Mouse (Mus musculus) layer of hippocampus, adult 11-12 months (tissue): ENCODE results near the gene Rps26.
"Not testable (repeated sequence)": the region's sequence is repeated elsewhere in the genome, so short reads cannot be mapped to it uniquely, and the experiment has no call there.

ENCODE experiments used
- DNase-seq: peaks from one replicate; pipeline ENCODE4 v3.0.0; 2022; ENCODE audit warnings: low spot score

Gene Rps26

DNA sequence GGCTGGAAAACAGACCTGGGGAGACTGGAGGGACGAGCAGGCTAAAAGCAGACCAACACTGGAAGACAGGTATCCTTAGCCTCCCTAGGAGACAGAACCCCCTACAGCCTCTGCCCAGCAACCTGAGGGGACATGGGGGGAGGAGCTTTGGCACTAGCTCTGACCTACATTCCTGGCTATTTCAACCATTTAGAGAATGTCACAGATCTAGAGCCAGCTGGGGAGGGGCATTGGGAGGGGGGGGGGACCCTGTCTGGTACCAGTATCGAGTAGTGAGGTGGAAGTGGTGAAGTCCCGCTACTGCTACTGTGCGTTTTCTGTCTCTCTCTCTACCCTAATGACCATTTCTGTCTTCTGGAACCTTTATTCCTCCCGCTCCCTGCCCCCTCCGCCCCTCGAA lies 15.3 kb upstream of the Rps26 start:
- DNase-seq, result no peak

DNA sequence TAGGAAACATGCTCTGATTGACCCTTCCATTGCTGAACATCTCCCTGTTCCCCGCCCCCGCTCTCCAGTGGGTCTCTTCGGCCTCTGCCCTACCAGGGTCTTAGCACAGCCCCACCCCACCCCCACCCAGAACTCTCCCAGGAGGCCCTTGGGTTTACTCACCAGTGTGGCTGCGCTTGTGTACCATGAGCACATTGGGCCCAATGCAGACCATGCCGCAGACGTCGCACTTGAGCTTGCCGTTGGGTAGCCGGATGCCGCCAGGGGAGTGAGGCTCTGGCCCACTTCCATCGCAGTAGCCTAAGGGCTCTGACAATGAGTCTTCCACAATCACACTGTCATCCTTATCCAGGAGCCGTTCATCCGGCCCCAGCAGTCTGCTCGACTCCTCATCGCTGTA lies 14.3 kb upstream of the Rps26 start:
- no peak for DNase-seq

DNA sequence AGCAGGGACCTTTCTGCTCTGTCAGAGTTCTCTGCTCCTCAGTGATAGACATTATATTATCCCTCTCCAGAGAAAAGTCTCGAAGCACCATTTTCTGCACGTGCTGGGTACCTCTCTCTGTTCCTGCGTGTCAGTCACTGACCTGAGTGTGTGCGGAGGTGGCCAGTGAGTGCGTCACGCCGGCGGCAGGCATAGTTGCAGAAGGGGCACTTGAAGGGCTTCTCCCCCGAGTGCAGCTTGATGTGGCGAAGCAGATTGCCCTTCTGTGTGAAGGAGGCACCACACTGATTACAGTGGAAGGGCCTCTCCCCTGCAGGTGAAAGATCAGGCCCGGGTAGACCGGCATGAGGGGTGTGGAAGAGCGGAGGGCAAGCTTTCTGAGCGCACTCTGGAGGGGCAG lies 13.5 kb upstream of the Rps26 start:
- no peak for DNase-seq

DNA sequence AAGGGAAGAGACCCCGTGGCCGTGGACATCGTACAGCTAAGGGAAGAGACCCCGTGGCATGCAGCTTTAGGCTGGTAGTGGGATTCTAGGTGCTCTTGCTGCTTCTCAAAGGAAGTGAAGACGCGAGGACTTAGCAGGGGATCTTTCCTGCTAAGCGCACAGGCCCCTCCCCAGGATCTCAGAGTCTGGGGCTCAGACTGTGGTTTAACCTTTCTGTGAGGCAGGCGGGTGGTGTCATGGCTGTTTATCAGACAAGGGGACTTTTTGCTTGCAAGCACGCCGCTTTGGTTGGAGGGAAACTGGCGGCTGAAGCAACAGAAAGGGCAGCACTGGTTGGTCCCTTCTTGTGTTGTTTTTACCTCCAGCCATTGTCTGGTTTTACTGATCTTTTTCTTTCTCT lies 10.5 kb upstream of the Rps26 start:
- DNase-seq, result no peak

DNA sequence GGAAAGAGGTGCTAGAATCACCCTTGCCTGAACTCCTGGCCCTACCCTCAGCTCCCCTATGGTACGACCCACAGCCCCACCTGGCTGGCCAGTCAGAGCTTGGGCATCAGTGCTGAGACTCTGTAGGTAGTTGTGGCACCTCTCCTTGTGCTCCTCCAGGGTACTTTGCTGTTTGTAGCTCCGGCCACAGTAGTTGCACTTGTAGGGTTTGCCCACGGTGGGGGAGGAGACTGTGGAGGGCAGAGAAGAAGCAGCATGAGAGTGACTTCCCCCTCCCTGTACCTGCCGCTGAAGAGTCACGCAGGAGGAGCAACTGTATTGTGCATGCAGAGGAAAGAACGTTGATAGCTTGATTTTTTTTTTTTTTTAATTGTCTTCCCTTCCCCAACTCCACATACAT lies 10.0 kb upstream of the Rps26 start:
- DNase-seq, result no peak

DNA sequence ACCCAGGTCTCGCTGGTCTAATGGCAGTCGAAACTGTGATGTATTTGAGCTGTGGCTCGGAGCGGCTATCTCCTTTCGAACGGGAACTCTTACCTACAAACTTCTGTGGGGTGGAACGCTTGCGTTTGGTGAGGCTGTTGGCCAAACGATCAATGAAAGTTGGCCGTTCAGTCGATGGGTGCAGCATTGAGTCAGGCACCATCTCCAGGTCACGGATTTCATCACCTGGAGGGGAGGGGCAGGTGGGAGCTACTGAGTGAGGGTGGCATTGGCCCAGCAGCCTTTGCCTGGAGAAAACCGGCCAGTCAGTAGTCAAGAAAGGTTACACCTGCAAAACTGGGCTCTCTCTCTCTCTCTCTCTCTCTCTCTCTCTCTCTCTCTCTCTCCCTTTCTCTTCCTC lies 9.2 kb upstream of the Rps26 start:
- DNase-seq, result no peak

DNA sequence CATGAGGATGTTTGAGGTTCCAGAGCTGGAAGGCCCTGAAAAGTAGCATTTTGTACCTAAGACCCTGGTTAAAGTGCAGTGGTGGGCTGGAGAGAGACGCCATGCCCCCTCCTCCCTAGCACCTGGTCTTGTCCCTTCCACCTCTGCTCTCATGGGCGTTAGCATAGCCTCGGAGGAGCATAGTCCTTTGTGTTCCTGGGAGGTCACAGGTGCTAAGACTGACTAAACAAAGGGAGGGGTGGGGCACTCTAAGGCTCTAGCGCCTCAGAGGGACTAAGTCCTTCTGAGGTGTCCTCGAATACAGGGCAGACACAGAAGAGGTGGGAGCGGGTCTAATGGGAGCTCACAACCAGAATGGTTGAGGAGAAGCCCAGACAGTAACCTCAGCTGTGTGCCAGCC lies 5.0 kb upstream of the Rps26 start:
- no peak for DNase-seq

DNA sequence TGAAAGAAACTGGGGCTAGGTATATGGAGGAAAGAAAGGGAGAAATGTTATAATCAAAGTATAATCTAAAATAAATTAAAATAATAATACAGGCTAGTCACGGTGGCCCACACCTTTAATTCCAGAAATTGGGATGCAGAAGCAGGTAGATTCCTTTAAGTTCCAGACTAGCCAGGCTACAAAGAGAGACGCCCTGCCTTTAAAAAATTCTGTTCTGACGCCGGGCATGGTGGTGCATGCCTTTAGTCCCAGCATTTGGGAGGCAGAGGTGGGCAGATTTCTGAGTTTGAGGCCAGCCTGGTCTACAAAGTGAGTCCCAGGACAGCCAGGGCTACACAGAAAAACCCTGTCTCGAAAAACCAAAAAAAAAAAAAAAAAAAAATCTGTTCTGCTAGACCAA lies 3.8 kb upstream of the Rps26 start:
- DNase-seq, result not testable (repeated sequence)

DNA sequence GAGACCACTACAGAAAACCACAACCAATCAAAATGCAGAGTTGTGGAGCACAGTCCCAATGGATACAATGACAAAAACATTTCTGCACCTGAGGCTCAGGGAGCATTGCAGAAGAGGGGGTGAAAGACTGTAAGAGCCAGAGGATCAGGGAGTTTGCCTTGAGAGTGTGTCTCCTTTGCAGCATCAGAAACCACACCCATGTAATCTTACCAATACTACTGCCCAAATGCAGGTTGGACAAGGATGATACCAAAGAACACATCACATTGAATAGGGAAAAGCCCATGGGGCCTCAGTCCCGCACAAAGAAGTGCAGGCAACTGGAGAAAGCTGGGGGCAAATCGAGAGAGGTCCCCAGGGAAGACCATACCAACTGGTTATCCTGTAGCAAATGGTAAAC lies 3.2 kb upstream of the Rps26 start:
- no peak for DNase-seq

DNA sequence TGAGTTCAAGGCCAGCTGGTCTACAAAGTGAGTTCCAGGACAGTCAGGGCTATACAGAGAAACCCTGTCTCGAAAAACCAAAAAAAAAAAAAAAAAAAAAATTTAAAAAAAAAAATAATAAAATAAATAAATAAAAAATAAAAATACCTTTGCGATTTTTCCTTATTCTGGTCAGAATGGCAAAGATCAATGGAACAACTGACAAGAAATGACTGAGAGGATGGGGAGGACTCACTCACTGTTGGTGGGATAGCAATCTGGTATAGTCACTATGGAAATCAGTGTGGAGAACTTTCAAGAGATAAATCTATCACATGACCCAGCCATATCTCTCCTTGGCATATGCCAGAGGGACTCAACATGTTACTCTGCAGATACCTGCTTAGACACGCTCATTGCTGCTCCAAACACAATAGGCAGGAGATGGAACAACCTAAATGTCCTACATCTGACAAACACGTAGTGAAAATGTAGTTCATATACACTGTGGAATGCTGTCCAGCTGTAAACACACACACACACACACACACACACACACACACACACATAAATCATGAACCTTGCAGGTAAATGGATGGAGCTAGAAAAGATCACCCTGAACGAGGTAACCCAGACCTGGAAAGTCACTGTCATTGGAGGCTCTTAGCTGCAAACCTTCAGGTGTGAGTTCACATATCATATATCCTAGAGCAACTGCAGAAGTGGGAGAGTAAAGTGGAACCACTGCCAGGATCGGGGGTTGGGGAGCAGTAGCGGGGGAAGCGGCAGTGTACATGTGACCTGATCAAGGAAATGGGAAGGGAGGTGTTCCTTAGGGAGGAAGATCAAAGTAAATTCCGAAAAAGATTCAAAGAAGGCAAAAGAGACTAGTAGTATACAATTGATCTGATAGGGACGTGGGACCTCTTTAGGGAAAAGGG lies 1.1 kb upstream of the Rps26 start:
- no peak for DNase-seq

DNA sequence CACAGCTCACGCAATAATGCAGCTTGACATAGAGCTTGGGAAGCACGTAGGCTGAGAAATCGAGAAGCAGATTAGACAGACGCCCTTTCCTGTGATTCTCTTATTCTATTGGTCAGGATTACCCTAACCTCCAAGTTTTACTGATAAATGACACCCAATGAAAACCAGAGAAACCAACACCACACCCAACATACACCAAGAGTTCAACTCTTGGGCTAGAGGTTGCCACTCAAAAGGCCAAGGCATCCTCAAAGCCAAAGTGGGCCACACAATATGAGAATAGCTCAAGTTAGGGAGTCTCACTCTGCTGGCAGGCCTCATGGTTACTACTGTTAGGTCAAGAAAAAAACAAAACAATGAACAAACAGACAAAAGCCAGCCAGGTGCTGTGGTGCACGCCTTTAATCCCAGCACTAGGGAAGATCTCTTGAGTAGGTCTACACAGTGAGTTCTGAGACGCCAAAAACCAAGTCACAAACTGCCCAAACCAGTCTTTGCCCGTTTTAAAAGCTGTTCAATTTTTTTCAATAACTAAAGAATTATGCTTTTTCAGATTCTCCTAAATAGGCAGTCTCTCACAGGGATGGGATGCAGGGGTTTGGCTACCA lies 1.2 kb downstream of the Rps26 start:
- no peak for DNase-seq

DNA sequence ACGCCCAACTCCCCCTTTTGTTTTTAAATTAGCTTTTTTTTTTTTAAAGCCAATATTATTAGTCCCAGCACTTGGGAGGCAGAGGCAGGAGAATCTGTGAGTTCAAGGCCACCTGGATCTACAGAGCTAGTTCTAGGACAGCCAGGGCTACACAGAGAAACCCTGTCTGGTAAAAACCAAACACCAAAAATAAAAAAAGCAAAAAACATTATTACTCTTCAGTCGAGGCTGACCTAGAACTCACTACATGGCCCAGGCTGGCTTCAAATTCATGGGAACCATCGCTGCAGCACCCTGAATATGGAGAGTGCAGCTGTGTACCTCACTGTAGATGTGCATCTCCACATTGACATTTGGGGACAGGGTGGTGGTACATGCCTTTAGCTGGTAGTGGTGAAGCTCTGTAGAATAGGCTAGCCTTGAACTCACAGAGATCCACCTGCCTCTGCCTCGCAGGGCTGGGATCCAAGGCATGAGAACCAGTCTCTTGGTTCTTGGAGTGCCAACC lies 3.4 kb downstream of the Rps26 start:
- not testable (repeated sequence) for DNase-seq

DNA sequence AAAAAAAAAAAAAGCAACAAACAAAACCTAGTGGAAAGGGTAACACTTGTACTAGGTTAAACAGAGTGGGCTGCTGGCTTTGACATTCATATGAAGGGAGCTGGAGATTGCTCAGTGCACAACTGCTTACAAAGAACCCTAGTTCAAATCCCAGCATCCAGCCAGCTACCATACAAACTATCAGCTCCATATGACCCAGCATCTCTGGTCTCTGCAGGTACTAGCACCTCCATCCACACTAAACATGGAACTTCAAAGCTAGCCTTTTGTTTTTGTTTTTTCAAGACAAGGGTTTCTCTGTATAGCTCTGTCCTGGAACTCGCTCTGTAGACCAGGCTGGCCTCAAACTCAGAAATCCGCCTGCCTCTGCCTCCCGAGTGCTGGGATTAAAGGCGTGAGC lies 3.8 kb downstream of the Rps26 start:
- no peak for DNase-seq

DNA sequence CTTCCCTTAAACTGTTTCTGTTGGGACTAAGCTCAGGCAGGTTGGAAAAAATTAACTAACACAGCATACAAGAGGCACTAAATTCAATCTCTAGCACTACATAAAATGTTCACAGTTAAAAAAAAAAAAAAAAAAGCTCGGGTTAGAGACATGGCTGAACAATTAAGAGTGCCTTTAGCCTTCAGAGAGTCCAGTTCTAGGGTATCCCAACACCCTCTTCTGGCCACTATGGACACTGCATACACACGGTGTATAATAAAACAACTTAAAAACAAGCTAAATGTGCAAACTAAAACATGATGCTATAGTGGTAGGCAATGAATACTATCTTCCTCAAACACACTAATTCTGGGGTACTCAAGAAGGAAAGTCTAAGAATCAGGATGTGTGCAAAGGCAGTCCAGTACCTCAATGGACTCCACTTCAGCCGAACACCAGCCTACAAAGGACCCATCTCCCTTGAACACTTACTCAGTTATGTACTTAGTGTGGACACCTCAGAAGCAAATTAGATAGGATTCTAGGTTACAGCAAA lies 4.5 kb downstream of the Rps26 start:
- no peak for DNase-seq

DNA sequence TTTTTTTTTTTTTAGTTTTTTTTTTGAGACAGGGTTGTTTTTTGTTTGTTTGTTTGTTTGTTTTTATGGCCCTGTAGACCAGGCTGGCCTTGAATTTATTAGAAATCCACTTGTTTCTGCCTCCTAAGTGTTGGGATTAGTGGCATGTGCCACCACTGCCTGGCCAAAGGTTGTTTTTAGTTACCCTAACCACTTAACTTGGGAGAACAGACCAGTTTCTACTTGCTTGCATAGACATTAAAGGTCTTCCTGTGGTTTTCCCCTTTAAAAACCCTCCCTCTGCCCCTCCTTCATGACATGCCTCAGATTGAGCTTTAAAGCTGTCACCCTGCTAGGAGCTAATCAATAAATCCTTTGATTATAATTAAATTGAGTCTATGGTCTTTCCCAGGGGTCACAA lies 6.3 kb downstream of the Rps26 start:
- DNase-seq, result no peak

DNA sequence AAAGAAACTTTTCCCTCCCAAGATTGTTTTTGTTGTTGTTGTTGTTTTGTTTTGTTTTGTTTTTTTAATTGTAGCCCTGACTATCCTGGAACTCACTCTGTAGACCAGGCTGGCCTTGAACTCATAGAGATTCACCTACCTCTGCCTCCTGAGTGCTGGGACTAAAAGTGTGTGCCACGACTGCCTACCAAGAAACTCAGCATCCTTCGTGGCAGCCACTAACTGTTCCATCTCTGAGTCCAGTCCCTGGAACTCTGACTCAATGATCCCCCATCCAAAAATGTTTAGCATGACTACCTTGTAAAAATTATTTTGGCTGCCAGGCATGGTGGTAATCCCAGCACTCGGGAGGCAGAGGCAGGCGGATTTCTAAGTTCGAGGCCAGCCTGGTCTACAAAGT lies 7.4 kb downstream of the Rps26 start:
- not testable (repeated sequence) for DNase-seq

DNA sequence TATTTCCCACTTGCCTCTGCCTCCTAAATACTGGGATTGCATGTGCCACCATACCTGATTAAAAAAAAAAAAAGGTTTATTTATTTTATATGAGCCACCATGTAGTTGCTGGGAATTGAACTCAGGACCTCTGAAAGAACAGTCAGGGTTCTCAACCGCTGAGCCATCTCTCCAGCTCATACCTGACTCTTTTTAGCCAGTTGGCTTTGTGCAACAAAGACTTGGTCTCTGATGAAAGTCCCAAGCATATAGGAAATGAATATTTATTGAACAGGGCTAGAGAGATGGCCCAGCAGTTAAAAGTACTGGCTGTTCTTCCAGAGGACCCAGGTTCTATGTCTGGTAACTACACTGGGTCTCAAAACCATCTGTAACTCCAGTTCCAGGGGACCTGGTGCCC lies 8.0 kb downstream of the Rps26 start:
- no peak for DNase-seq

DNA sequence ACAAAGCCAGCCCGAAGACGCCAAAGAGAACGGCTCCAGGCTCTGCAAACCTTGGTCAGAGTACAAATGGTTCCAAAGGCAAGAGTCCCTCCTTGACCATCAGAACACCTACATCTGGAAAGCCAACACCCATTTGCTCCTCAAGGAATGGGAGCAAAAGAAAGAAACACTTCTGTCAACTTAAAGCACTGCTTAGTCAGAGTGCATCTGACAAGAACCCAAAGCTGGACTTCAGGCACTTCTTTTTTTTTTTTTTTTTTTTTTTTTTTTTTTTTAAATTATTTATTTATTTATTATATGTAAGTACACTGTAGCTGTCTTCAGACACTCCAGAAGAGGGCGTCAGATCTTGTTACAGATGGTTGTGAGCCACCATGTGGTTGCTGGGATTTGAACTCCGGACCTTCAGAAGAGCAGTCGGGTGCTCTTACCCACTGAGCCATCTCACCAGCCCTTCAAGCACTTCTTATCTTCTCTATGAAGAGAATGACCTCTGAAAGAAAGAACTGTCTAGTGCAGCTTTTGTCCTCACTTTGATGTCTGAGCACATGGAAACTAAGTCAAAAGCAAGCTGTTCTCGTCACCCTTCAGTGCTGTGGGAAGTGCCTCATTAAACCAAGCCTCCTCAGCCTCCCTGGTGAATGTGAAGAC lies 10.6 kb downstream of the Rps26 start:
- not testable (repeated sequence) for DNase-seq

DNA sequence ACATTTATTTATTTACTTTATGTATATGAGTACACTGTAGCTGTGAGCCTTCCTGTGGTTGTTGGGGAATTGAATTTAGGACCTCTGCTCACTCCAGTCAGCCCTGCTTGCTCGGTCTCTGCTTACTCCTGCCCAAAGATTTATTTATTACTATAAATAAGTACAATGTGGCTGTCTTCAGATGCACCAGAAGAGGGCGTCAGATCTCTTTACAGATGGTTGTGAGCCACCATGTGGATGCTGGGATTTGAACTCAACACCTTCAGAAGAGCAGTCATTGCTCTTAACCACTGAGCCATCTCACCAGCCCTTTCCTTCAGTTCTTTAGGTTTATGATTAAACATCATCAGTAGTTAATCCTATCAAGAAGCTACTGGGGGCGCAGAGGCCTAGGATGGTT lies 11.6 kb downstream of the Rps26 start:
- DNase-seq, result no peak

DNA sequence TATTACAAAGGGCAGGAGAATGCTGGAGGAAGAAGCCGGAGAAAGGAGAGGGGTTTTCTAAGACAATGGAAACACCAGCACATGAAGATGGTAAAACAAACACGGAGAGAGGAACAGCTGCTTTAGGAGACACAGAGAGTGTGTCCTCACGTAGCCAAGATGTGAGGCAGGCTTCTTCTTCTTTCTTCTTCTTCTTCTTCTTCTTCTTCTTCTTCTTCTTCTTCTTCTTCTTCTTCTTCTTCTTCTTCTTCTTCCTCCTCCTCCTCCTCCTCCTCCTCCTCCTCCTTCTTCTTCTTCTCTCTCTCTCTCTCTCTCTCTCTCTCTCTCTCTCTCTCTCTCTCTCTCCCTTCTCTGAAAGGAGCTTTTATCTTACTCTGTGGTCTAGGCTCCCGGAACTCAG lies 12.7 kb downstream of the Rps26 start:
- DNase-seq, result not testable (repeated sequence)

DNA sequence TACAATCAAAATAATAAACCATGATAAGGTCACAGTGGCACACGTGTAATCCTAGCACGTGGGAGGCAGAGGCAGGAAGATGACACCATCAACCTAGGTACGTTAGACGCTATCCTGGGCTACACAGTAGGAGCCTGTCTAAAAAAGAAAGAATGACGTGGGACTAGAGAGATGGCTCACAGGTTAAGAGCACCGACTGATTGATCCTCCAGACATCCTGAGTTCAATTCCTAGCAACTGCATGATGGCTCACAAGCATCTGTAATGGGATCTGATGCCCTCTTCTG lies 13.4 kb downstream of the Rps26 start:
- no peak for DNase-seq

DNA sequence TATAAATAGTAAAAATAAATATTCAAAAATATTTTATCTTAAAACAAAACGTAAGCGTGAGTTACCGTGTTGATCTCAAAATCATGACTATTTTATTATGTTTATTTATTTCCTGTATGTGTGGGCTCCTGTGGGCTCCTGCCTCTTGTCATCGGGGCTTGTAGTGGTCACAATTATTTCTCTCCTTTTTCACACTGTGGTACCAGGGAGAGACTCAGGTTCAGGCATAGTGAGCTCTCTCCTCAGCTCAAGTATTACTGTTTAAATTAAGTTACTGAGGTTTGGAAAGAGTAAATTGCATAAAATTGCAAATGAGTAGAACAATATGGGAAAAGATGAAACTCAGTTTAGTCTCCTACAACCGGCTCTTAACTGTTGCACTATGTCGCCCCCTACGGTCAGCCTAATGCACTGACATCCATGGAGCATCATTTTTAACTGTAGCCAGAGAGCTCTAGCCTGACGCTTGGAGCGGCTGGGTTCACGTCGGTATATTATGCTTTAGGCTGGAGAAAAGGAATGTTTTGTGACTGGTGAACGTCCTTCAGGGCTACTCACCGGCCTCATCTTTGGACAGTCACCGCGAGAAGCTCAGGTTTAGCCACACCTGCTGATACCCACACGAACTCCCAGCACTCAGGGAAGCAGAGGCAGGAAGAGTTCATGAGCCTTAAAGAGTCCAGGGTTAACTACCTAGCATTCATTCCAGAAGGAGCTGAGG lies 14.0 kb downstream of the Rps26 start:
- peak; percentile 60 for DNase-seq
